Mouse (Mus musculus) thymus, postnatal 25 days (tissue): ENCODE data around the gene Mdh1b.
A peak's percentile ranks its signal among the peaks of the same experiment; 100 is the strongest.

Experiments
- DNase-seq: peaks from one replicate; pipeline ENCODE4 v3.0.0; 2022

Mdh1b gene

GRCm38 (mm10) chr1:63730240-63730771, at the start of gene Mdh1b, which contains the start of gene Fastkd2:
Gene Mdh1b, minus strand, starts transcription at chr1:63730318.
Gene Fastkd2, plus strand, starts transcription at chr1:63730614.
- peak; percentile 86 for DNase-seq

- DNase-seq, result no peak
Measured at GRCm38 (mm10) chr1:63776902-63777630, 46.9 kb upstream of the Mdh1b start.

DNA sequence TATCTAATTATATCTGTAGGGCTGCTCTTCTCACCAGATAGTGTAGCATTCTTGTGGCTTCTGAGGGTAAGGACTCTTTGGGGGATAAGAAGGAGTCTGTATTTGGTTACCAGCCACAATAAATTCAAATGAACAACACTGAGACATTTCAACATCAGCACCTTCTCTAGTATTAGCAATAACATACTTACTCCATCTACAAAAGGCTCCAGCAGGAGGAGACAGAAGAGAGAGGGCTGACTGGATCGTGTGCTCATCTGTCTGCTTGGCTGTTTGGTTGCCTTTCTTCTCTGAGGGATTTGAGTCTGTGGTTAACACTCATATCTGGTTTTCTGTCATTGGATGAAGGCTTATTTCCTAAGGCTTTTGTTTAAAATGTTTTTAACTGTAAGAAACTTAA, 46.3 kb upstream of the Mdh1b start:
- no peak for DNase-seq

GRCm38 (mm10) chr1:63770309-63770708, 40.2 kb upstream of the Mdh1b start:
- no peak for DNase-seq

DNA sequence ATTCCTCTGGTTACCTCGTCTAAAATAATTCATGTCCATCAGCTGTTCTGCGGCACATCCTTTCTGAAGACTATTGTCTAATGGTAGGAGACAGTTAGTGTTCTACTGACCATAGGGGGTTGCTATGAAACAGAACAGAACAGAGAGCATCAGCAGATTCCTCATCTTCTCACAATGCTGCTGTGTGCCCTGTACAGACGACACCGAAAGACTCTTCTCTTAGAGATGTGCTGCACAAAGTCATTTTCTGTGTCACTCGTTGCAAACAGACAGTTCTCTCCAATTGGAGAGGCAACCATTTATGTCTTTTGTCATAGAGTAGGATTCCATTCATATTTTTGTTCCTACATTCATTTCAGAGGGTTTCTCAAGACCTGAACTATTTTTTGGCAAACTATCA, 39.0 kb upstream of the Mdh1b start, which contains the start of gene 4933402D24Rik:
Gene 4933402D24Rik (minus strand): TSS at position 101 of the 400 bp plus-strand sequence.
- DNase-seq, result no peak

GRCm38 (mm10) chr1:63768112-63768511, 38.0 kb upstream of the Mdh1b start:
- no peak for DNase-seq

- no peak for DNase-seq
Measured at GRCm38 (mm10) chr1:63764395-63764794, 34.3 kb upstream of the Mdh1b start.

DNA sequence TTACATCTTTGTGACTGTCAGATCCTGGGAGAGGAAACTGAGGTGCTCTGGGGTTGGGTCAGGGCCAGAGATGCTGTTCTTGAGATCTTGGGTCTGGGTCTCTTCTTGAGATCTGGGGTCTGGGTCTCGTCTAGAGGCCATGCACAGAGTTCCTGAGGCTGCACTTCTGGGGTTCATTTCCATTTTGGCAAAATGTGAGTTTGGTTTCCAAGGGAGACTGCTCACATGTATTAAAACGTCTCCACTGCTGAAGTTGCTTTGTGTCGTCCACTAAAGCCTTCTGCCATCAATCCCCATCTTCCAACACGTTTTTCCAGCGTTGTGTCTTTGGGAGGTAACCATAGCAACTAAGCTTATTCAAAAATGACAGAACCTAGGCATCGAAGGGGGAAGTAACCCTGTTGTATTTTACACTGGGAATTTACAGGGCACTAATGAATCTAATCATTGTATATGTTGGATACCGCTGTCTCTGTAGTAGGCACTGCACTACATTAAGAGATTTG, 33.8 kb upstream of the Mdh1b start:
- no peak for DNase-seq

DNA sequence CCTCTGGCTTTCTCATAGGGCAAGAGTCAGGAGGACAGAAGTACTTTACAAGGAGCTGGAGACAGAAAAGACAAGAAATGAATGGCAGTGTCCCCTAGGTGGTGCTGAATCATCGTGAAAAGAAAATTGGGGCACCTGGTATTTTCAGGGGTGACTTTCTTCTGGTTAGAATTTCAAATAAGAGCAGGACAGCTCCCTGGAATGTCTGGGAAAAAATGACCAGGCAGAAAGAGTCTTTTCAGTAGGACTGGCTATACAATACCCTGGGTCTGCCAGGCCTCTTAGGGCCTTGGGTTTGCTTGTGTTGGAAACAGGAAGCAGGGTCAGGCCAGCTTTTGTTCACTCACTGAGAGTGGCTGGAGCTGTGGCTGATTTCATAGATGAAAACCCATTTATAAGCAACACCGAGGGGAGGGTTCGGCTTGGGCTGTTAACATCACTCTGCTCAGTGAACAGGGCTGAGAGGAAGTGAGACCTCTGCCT, 33.1 kb upstream of the Mdh1b start:
- DNase-seq, result peak; percentile 18

GRCm38 (mm10) chr1:63756005-63756404, 25.9 kb upstream of the Mdh1b start:
- DNase-seq, result no peak

- DNase-seq, result no peak
Measured at GRCm38 (mm10) chr1:63729796-63730195, 322 bp downstream of the Mdh1b start.

DNA sequence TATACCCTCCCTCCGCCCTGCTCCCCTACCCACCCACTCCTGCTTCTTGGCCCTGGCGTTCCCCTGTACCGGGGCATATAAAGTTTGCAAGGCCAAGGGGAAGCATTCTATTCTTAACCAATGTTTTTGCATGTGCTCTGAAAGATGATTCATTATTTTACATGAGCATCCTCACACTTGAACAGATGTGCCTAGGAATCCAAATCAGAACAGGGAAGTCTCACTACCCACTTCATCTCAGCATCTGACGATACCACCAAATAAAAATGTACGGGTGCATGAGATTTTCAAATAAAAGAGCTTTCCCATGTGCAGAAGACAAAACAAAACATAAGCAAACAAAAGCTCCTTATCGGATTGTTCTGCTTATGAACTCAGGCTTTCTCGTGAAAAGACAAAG, 10.0 kb downstream of the Mdh1b start:
- DNase-seq, result no peak

- DNase-seq, result no peak
Measured at GRCm38 (mm10) chr1:63708876-63709275, 21.2 kb downstream of the Mdh1b start.

DNA sequence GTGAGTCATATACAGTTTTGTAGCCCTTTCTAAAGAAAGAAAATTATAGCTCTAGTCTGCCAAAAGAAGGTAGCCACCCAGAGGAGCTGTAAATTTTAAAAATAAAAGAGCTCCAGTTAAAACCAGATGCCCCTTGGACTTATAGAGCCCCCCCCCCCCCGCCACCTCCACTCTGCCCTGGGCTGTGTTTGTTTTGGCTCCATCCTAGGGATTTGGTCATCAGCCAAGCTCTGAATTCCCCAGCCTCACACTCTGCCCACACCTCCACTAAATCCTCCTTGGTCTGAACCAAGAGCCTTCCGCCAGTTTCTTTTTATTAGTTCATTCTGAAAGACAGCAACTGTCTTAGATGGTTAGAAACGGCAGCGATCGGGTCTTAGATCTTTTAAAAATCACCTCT, 24.4 kb downstream of the Mdh1b start:
- DNase-seq, result no peak

DNA sequence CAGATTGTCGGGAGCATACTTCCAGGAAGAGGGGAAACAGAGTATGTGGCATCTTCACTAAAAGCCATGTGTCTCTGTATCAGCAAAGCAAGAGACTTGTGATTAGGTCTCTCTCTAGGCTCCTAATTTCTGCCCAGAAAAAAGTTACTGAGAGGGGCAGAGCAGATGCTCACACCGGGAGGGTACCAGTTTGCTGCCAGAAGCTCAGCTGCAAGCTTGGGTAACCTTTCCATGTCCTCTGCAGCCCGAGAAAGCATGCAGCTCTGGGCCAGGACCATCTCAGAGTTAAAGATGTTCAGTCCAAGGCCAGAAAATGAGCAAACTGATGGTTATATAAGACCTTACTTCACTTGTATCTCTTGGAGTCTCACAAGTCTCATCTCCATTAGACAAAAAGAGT, 33.3 kb downstream of the Mdh1b start:
- DNase-seq, result no peak

DNA sequence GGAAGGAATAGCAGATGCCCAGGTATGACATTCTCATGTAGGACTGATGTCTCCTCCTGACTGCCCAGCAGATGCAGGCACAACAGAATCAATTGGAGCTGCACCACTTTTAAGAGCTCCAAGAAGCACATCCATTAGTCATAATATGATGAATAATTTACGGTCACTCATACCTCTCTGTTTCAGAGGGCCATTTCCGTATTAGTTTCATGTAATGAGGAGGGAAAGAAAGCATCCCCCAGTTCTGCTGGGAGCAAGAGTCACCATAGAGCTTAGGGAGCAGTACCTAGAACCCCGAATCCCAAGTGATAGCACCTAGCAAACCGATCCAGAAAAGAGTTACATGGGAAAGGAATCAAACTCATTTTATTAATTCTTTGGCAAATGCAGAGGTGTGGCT, 43.3 kb downstream of the Mdh1b start, which contains the start of gene Dytn:
Gene Dytn (minus strand): TSS at position 101 of the 400 bp plus-strand sequence.
- DNase-seq, result no peak

DNA sequence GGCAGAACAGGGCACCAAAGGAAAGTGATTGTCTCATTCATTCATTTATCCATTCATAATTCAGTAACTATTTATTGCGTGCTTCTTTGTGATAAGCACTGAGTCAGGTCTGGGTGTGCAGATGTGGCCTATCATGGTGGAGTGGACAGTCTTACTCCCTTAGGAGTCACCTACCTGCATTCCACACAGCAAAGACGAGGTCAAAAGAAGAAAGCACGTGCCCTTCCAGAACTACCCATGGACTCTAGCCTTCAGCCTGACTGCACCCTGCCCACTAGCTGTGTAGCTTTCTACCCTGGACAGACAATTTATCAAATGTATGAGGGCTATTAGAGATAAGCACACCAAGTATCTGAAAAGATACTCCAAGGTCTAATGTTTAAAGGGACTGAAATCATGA, 54.1 kb downstream of the Mdh1b start:
- no peak for DNase-seq

DNA sequence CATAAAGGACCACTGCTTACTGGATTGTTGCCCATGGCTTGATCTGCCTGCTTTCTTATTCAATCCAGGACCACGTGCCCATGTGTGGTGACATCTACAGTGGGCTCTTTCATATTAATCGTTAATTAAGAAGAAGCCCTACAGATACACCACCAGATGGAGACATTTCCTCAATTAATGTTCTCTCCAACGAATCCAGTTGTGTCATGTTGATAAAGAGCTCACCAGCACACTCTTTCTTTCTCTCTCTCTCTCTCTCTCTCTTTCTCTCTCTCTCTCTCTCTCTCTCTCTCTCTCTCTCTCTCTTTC, 61.3 kb downstream of the Mdh1b start:
- no peak for DNase-seq

DNA sequence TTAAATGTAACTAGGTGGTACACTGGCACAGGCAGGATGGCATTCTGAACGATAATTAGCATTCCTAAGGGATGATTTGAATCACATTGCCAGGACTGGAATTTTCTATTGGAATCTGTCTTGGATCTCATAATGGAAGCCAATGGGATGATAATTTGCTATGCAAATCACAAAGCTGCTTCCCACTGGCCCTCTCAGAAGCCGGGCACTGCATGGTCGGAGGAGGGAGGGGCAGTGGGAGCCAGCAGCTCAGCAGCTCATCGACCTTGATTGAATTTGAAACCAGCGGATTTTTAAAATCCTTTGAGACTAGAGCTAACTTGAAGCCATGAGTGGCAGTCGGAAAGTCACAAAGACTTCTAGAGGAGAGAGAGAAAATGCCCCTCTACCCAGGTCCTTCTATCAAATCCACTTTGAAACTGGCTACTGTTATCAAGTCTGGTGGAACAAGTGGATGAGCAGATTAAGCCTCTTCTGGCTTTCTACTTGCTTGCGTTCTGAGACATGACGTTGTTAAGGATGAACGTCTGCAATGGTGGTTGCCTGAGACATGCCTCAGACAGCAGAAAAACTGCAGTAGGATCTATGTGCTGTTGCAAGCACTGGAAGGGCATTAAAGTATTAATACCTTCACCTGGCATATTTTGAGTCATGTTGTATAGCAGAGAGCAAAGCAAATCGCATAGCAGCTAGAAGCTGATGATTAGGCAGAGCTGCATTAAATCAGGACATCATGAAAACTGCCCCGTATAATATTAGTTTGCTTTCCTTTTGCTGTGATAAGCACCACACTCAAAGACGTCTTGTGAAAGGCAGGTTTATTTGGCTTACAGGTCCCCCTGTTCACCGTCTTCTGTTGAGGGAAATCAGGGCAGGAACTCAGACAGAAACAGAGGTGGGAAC, 61.9 kb downstream of the Mdh1b start:
- DNase-seq, result no peak

DNA sequence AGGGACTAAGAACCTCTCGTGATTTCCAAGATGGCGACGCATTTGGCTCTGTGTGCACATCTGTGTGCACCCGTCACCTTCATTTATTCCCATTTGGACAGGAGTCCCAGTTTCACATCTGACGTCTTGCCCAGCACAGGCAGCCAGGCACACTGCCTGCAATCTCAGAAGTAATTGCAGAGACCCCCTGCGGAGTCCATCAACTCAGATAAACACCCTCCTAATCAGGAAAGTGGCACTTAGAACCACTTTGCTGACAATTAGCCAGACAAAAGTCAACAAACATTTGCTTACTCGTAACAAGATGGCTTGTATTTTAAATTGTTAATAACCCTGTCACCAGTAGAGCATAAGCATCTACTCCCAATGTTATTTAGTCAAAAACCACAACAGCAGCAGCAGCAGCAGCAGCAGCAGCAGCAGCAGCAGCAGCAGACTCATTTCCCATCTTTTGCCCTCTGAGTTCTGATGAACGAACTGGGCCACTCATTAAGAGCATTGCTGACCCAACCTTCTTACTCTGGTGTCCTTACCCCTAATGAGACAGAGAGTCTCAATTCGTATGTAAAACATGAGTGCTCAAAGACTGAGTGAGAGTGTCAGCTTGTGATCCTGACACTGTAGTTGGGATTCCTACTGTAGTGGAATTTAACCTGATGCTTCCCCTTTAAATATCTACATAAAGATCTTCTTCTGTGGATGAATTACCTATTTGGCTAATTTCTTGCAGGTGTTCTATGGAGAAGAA, 62.7 kb downstream of the Mdh1b start:
- DNase-seq, result no peak

GRCm38 (mm10) chr1:63666089-63666488, 64.0 kb downstream of the Mdh1b start:
- no peak for DNase-seq

GRCm38 (mm10) chr1:63659591-63659990, 70.5 kb downstream of the Mdh1b start:
- DNase-seq, result peak; percentile 20

DNA sequence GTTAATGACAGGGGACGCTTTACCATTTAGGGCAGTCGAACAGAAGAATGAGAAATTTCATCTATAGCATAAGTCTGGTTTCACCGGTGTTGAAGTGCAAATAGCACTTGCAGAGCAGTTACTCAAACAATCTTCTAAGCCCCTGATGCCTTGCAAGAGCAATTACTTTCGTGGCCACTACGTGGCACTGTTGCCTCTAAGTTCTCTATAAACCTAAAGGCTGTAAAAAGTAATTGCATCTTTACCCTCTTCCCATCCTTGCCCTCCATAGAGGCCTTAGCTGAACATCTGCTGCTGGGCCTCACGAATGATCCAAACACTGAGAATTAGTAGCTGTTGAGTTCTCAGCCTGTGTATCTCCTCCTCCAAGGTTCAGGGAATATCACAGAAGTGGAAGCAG, 72.1 kb downstream of the Mdh1b start:
- DNase-seq, result peak; percentile 67
